Mouse (Mus musculus): Measurements from ENCODE around the gene Mslnl. TPM values are rescaled to one million over a fixed set of nuclear protein-coding genes. Genes with fewer than 3 reads are reported as not detected.
A peak's percentile ranks its signal among the peaks of the same experiment; 100 is the strongest.

Mslnl gene
- total RNA-seq, 2 experiments from 2014 or later = not detected

DNA sequence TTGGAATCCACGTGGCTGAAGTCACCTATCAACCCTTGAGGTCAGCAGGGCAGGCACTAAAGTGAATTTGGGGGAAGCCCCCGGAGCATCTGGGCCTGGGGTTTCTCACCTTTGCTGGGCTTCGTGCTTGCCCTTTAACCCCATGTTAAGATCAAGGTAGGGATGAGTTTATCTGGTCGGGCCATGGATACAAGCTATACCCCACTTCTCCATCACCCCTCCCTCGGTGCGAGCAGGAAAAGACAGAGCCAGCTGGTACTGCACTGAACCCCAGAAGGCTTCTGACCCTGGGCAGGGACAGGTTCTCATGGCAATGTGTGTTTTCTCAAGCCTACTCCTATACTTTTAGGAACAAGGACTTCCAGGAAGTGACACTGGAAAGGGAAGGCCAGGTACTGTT, 45.5 kb downstream of the Mslnl start:
- no peak for DNase-seq (ENCODE audit: low spot score in 2 of 2)
- intact Hi-C loops (cut with DNase I) = no loop called here

DNA sequence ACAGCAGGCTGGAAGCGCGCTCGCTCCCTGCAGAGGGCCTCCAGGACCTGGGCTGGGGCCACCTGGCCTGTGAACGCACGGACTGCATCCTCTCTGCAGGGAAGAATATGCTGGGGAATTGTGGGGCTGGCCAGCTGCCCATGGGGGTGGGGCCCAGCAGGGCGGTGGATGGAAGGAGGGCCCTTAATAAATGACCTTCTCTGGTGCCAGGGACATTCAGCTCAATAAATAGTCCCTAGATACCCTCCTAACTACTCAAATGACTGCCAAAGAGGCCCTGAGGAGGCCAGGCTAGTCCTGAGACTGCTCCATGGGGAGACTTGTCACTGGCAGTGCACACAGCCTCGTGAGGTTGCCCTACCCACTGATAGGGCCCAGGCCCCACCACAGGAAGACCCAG, 47.2 kb downstream of the Mslnl start:
- intact Hi-C loops (cut with DNase I) = no loop called here
- no peak for DNase-seq (ENCODE audit: low spot score in 2 of 2)

- DNase-seq (ENCODE audit: low spot score in 2 of 2) = no peak
- intact Hi-C loops (cut with DNase I) = no loop called here
These were observed 48.2 kb downstream of the Mslnl start for GRCm38 (mm10) chr17:25783861-25784574.

DNA sequence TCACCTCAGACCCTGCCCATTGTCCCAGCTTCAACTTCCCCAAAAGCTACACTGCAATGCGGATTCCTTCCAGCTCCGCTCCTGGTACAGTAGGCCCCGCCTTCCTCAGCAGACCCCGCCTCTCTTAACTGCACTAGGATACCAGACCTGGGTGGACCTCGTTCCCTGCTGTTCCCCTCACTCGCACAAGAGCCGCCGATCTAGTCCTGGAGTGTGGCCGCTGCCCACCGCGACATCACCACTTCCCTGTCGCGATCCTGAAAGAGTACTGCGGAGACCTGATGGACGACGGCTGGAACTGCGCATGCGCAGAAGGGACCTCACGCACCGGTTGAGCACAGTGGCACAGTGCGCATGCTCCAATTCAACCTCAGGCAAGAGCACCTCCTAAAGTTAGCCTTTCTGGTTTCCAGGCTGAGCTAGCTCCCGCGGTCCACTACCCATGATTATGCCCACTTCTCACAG, 49.5 kb downstream of the Mslnl start, which contains the start of gene Haghl:
TSS of gene Haghl (minus strand) at position 393 of the 465 bp plus-strand sequence.
- peak; percentile 97 to 98 for DNase-seq (ENCODE audit: low spot score in 2 of 2)
- intact Hi-C loops (cut with DNase I) = no loop called here

GRCm38 (mm10) chr17:25786280-25786679, 50.4 kb downstream of the Mslnl start, which contains the start of gene Ccdc78:
TSS of gene Ccdc78 (plus strand) at chr17:25786580.
- intact Hi-C loops (cut with DNase I) = no loop called here

GRCm38 (mm10) chr17:25786781-25787504, 51.1 kb downstream of the Mslnl start:
- no peak for DNase-seq (ENCODE audit: low spot score in 2 of 2)
- intact Hi-C loops (cut with DNase I) = no loop called here

More at GRCm38 (mm10) chr17:25786280-25786679, 50.4 kb downstream of the Mslnl start, which contains the start of gene Ccdc78:
- no peak for DNase-seq (ENCODE audit: low spot score in 2 of 2)

GRCm38 (mm10) chr17:25791320-25791842, 55.5 kb downstream of the Mslnl start:
- intact Hi-C loops (cut with DNase I) = loop anchor here (10.0 kb wide), 1 partner anchor 227 kb away; no protein-coding TSS in a partner anchor
- peak in 1 of 2 experiments; percentile 55 for DNase-seq (ENCODE audit: low spot score in 2 of 2)

- peak; percentile 80 to 86 for DNase-seq (ENCODE audit: low spot score in 2 of 2)
- intact Hi-C loops (cut with DNase I) = loop anchor here (10.0 kb wide), 1 partner anchor 227 kb away; no protein-coding TSS in a partner anchor
These were observed 56.1 kb downstream of the Mslnl start for GRCm38 (mm10) chr17:25791843-25792527.

- intact Hi-C loops (cut with DNase I) = loop anchor here (10.0 kb wide), 1 partner anchor 228 kb away; no protein-coding TSS in a partner anchor
- peak; percentile 80 for DNase-seq (ENCODE audit: low spot score in 2 of 2)
These were observed 56.8 kb downstream of the Mslnl start, which contains the start of gene Fam173a for GRCm38 (mm10) chr17:25792615-25793014. TSS of gene Fam173a (minus strand) at chr17:25792901.

DNA sequence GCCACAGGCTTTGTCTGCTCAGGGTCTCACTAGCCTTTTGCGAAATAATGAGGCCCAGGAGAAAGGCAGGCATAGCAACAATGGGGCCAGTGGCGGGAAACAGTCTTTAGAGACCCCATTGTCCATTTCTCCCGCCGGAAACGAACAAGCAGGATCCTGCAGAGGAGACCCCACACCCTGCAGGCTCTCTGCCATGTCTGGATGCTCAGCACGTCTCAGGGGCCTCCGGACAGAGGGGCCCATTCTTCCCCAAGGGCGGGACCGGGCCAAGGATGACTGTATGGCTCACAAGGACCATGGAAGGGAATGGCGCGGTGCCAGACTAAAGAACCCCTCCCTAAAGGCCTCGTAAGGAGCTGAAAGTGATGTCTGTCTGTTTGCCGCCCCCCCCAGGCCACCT, 58.4 kb downstream of the Mslnl start:
- intact Hi-C loops (cut with DNase I) = loop anchor here (10.0 kb wide), 1 partner anchor 229 kb away; no protein-coding TSS in a partner anchor
- DNase-seq (ENCODE audit: low spot score in 2 of 2) = no peak

DNA sequence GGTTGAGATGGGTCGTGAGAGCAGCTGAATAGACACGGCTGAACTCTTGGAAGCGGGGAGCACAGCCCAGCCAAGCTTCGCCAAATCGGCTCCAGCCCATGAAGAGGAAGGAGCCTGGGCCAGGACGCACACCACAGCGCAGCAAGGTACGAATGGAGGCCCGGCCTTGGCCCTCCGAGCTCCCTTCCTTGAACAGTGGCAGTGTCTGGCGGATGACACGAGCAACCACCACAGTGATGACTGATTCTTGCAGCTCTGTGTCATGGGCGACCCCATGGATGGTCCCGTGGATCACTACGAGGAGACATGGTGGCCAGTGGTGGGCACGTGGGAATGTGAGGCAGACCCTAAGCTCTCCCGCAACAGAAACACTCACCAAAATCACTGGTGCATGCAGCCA, 59.2 kb downstream of the Mslnl start:
- no peak for DNase-seq (ENCODE audit: low spot score in 2 of 2)
- intact Hi-C loops (cut with DNase I) = loop anchor here (10.0 kb wide), 1 partner anchor 230 kb away; no protein-coding TSS in a partner anchor

DNA sequence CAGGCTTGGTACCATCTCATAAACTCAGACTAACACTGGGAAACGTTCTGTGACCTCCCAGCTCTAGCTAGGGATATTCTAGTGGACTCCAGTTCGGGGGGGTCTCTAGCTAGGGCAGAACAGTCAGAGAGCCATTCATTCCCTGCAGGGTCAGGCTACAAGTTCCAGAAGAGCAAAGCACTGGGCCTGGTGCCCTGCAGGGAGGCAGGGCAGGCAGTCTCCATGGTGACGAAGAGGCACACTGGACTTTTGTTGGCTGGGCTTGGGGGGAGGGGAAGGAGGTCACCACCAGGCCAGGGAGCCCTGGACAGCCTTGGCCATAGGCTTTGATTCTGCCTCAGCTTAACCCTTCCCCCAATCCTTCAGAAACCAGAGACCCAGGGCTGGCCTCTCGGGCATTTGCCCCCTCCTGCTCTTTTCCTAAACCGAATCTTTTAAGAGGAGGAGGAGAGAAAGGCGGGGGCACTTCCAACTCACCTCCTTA, 59.8 kb downstream of the Mslnl start, which contains the start of gene AC134908.4:
TSS of gene AC134908.4 (minus strand) at position 51 of the 484 bp plus-strand sequence.
- intact Hi-C loops (cut with DNase I) = loop anchor here (10.0 kb wide), 1 partner anchor 231 kb away; no protein-coding TSS in a partner anchor
- peak; percentile 53 to 78 for DNase-seq (ENCODE audit: low spot score in 2 of 2)

- DNase-seq (ENCODE audit: low spot score in 2 of 2) = no peak
- intact Hi-C loops (cut with DNase I) = loop anchor here (10.0 kb wide), 1 partner anchor 231 kb away; no protein-coding TSS in a partner anchor
These were observed 60.4 kb downstream of the Mslnl start for GRCm38 (mm10) chr17:25796211-25796771.

DNA sequence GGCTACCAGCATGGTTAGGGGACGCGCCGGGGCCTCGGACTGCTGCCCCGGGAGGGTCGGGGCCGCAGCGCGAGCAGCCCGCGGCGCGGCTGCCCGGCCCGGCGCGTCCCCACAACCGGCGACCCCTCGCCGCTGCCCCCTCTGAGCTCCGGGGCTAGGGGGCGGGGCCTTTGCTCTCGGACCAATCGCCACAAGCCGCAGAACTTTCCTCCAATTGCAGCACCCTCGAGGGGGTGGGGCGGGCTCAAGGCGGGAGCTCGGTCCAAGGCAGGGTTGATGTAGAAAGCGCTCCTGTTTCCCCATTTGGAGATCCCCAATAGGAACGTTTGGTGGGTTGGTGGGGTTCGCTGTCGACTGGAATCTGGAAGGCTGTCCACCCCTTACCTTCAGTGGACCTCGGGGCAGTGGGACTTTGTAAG, 61.1 kb downstream of the Mslnl start, which contains the start of gene Metrn:
TSS of gene Metrn (minus strand) at position 186 of the 419 bp plus-strand sequence.
- peak; percentile 57 to 76 for DNase-seq (ENCODE audit: low spot score in 2 of 2)
- intact Hi-C loops (cut with DNase I) = loop anchor here (10.0 kb wide), 1 partner anchor 232 kb away; no protein-coding TSS in a partner anchor
